Mouse (Mus musculus): ENCODE data around the gene Grasp. TPM values are rescaled to one million over a fixed set of nuclear protein-coding genes. Genes with fewer than 3 reads are reported as not detected.

Gene Grasp
- total RNA-seq, 2 experiments from 2014 or later, result 14.1 to 14.7 TPM

DNA sequence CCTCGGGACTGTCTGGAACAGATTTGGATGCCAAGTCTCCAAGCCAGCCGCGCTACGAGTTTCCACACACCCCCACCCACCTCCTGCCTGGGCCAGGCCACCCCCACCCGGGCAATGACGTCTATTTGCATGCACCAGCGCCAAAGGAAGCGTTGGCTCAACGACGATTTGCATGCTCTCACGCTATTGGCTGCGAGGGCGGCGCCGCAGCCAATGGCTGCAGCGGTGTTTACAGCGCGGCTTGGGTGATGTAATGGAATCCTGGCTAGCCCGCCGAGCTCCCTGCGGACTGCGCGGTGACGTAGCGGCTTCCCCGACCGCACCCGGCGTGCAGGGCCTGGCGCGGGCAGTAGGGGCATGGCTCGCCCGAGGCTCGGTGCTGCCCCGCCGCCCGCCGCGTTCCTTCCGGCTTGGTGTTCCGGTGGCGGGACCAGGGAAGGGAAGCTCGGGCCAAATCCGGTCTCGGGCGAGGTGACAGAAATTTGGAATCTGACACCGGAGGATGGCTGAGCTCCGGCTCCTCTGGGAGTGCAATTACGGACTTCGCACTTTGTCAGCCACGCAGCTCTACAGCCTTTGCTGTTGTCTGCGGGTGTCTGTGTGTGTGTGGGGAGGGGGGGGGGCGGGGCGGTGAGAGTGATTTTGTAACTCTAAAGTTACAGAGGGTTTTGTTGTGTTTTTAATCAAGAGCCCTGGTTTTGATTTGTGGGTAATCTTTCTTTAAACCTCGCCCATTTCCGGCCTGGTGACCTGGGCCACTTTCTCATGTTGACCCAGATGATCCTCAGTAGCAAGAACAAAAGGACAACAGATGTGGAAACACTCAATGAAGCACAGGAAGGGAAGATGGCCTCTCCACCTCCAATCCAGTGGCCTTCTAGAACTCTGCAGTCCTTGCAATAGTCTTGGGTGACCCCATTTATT, 22.5 kb downstream of the Grasp start:
- DNase-seq (ENCODE audit: low spot score in 2 of 2), result peak; percentile 87 to 92

DNA sequence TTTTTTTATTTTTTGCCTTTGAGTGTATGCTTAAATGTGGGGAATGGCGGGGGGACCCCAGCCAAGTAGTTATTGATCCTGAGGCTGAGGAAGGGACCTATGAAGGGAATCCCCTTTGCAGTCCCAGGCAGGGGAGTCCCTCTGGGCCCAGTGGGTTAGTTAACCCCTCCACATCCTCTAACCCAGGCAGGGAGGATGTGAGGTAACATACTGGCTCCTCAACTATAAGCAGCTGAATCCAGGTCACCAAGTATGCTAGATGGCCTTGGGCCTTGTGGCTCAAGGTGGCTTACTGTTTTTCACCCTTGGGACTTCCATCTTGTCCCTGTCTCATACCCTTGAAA, 23.1 kb downstream of the Grasp start:
- DNase-seq (ENCODE audit: low spot score in 2 of 2), result no peak

DNA sequence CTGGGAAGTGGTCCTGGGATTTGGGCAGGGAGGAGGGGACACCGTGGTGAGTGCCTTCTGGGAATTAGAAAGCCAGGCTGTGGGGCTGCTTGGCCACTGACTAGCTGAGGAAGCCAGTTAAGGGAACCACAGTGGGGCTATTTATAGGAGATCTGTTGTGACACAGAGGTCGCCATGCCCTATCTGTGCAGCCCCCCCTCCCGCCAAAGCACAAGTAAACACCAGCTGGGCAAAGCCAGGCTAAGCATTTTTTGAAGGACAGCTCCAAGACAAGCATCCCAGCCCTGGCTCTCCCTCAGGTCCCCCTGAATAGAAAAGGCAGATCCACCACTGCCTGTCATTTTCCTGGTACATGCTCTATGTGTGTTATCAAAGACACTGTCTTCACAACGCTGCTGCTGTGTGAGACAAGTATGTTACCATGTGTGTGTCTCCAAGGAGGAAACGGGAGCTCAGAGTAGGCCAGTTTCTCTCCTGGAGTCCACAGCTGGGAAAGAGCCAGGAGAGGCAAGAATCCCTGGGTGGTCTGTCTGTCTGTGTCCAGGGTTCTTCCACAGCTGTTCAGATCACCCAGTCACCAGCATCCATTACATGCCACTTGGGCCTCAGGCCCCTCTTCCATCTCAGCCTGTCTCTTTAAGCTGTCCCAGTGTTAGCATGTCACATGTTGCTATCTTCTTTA, 24.2 kb downstream of the Grasp start:
- DNase-seq (ENCODE audit: low spot score in 2 of 2), result no peak

DNA sequence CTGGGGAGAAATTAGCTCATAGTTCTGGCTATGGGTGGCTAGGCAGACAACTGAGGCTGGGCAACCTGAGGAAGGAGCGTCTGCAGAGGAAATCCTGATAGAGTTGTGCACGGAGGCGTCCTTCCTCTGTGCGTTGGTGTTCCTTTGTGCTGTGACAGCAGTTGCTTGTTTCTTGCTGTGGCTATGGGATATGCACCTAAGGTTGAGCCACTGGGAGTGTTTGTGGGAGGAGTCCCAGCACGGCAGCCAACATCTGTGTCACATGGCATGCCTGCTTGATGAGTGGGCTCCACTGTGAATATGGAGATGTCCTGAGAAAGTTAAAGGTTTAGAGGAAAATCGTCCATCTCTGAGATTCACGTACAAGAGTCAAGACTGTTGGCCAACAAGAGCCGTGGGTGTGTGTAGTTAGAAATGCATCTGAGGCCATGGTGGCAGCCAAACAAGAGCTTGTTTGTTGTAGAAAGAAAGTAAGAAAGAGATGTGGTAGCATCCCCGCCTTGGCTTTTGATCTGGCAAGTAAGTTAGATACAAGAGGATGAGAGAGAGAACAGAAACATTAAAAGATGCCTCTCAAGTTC, 26.3 kb downstream of the Grasp start:
- no peak for DNase-seq (ENCODE audit: low spot score in 2 of 2)

DNA sequence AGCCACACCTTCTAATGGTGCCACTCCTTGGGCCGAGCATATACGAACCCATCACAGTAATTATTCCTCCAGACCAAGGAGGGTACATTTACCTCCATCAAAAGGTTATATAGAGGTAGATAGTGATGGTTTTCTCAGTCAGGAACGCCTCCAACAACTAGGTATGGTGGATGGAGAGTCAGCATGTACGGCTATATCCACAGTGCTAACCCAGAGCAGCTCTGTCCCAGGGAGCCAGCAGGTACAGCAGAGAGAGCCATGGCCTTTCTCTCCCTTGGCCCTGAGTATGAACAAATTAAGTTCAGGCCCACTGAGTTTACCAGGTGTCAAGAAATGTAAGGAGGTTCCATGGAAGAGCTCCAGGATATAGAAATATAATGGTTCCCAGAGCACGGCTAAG, 27.9 kb downstream of the Grasp start:
- DNase-seq (ENCODE audit: low spot score in 2 of 2), result no peak

DNA sequence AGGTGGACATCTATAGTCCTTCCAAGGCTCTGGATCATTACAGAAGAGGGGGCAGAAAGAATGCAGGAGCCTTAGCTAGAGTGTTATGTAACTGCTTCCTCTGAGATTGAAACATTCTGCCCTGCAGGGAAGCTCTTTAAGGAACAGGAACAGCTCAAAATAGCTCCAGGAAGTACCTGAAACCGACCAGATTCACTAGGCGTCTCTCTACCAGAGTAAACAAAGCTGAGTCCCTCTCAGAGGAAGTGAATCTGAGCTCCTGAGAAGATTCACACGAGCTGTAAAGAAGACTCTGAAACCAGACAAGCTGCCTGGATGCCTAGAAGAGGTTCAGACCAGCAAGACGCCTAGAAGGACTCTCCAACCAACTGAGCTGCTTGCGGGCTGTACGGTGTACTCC, 28.6 kb downstream of the Grasp start:
- DNase-seq (ENCODE audit: low spot score in 2 of 2), result no peak

DNA sequence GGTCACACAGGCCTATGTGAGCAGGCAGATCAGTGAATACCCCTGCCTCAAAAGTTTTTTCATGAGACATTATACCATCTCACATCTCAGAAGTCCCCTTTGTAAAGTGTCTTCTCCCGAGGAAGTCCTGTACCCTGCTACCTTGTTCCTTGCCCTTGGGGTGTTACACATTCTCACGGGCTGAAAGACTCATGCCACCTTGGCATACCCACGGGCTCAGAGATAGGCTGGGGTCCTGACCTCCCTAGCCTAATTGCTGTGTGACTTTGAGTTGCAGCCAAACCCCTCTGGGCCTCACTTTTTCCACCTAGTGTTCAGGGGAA, 29.5 kb downstream of the Grasp start:
- no peak for DNase-seq (ENCODE audit: low spot score in 2 of 2)

DNA sequence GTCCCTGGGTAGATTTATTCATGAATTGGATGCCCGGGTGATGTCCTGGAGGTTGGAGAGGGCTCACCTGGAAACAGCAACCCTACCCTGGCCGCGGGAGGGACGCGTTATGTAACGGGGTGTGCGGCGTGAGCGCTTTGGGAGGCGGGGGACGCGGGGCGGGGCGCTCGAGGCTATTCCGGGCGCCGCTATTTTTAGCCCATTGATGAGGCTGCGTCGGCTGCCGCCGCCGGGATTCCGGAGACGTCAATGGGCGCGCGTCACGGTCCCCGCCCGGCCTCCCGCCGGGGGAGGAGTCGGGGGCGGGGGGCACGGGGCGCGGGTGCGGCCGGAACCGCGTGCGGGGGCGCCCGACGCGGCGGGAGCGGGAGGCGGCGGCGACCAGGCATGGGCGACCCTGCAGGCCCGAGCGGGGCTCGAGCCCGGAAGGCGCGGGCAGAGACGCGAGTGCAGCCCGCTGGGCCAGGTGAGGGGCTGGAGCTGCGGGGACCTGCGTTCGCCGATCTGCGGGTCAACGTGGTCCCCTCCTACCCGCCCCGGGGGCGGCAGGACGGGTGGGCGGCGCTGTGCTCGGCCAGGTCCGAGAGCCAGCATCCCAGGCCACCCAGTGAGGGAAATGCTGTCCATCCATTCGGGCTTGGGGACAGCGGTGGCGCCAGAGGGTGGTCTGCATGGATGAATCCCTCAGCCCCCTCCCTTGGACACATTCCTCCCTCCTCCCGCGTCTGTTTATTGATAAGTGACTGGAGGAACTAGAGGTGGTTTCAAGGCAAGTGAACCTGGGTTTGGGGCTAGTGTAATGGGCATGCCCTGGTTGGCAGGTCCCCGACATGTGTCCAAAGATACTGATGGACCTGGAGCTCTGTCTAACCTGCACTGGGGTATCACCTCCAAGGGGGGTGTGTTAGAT, 30.2 kb downstream of the Grasp start, which contains the start of gene Nr4a1:
Gene Nr4a1, plus strand, starts transcription at position 384 of the 910 bp plus-strand sequence.
- peak; percentile 62 to 74 for DNase-seq (ENCODE audit: low spot score in 2 of 2)

DNA sequence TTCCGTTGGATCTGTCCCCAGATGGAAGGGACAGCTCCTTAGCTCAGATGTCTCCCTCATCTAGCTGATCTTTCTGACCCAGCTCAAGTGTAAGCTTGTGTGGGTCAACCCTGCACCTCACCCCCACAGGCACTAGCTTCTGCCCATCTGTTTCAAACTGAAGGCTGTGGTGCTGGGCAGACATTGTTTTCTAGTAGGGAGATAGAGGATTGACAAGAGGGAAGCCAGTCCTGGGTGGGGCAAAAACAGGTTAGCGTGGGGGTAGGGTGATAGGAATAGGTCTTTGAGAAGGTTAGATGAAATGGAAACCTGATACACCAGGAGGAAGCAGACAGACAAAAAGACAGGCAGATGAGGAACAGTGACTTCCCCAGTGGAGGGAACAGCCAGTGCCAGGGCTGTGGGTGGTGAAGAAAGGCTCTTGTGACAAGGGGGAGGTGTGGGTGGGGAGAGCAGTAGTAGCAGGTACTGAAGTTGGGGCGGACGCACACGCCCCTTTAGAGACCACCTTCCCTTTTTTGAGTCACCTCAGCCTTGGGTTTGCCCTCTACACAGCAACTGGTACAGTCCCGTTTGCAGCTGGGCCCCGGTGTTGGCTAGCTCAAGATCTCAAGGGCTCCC, 32.0 kb downstream of the Grasp start:
- no peak for DNase-seq (ENCODE audit: low spot score in 2 of 2)

DNA sequence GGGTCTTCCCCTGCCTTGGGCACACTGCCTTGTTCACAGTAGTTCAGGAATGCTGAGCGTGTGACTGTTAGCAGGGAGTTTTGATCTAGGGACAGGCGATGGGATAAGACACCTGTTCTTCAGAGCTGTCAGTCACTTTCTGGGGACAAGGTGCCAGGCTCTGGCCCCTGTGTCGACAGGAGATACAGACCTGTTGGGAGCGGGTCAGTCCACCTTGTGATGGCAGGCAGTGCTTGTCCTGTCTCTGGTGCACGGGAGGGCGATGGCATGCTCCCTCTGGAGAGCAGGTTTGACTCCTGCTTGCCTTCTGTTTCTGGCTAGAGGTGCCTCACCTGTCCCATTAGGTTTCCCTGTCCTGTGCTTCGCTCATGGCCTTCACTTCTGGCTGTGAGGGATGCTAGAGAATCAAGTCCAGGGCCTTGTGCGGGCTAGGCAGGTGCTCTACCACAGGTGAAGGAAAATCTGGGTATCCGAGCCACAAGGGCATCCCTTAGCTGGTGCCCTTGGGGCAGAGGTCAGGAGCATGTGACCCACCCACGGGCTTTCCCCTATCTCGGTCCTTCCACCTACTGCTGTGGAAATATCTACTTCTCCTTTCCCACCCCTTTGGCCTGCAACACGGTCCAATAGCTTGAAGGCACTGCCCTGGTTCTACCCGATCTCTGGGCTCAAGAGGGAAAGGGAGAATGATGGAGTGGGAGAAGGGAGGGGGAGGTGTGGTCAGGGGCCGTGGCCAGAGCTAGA, 32.6 kb downstream of the Grasp start:
- no peak for DNase-seq (ENCODE audit: low spot score in 2 of 2)

DNA sequence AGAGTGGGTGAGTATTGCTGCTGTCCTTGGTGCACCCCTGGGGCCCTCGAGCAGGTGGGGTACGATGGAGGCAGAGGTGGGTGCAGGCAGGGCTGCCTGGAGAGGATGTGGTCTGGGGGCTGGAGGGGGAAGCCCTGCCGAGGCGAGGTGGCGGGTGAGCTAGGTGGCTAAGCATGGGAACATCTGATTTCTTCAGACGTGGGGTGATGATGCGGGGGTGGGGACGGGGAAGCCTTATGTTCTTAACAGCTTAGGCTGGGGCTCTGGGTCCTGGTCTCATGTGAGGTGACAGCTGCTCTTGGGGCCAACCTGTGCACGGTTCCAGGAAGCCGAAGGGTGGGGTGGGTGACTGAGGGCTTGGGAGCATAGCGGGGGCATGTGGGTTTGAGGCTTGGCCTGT, 34.4 kb downstream of the Grasp start:
- DNase-seq (ENCODE audit: low spot score in 2 of 2), result no peak

DNA sequence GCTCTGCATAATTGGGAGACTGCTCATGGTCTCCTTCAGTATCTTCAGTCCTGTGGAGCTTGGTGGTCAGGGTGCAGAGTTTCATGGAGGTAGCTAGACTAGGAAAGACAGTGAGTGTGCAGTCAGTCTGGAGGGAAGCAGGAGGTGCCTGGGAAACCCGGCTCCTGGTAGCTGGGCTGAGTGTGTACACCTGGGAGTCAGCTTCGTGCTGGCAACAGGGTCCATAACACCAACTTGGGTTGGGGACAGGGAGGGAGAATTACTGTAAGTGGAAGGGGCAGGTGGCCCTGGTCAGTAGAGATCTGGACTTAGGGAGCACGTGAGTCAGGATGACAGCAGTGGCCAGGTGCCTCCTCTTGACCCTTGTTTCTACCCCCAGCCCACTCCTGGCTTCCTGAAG, 35.9 kb downstream of the Grasp start:
- no peak for DNase-seq (ENCODE audit: low spot score in 2 of 2)

DNA sequence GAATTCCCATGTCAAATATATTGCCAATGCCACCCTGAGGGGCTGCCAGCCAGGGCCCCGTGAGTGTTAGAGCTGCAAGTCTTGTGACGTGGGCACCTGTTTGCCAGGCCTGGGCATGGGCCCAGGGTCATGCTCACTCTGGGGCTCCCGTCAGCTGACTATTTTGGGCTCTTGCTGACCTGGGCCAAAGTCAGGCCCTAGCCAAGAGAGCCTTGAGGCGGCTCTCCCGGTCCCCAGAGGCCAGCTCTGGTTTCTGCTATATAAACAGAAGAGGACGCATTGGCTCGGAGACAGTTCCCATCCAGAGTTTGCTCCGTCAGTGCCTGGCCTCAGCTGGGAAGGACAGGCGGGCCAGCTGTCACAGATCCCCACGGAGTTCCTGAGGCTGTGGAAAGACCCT, 36.4 kb downstream of the Grasp start:
- peak in 1 of 2 experiments; percentile 77 for DNase-seq (ENCODE audit: low spot score in 2 of 2)

DNA sequence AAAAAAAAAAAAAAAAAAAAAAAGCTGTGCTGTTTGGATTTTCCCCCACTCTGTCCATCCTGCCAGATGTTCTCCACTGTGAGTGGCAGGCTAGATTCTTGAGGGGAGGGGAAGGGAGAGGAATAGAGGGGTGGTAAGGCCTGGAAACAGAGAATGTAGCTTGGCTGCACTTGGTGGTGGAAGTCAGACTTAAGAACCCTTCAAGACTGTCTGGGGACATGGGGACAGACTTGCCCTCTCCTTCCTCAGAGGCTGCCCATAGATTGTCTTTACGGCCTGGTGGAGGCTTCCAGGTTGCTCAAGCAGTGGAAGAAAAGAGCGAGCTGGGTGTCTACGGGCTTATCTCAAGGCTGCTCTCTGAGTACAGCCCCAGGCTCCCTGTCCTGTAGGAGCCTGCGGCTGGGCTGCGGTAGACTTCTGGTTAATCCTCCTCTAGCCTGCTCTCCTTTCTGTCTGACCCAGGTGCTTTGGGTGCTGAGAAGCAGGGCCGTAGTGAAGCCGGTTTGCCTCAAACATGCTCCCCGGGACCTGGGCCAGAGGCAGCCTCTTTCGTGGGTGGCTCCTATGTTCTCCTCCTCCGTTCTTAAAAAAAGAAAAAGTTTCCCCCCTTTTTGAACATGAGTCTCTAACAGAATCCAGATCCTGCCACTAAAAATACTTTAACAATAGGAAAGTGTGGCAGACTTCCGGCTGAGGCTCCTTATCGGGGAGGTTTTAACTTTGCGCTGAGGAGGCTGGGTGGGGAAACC, 37.1 kb downstream of the Grasp start:
- DNase-seq (ENCODE audit: low spot score in 2 of 2), result no peak

DNA sequence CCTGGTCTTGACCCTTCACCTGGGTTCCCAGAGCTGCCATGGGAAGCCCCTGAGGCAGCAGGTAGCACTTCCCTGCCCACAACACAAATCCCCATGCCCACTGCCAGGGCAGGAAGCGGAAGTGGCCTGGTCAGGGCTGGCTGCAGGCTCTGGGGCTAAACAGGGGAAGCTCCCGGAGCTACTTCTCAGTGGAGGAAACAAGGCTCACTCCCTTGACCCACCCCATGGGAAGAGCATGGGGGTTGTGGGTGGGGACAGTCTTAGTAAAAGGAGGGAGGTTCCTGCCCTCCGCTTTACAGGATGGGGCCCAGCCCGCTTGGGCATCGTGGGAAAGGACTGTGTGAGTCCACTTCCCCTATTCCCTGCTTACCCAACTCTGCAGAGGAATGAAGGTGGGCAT, 38.5 kb downstream of the Grasp start:
- DNase-seq (ENCODE audit: low spot score in 2 of 2), result no peak

DNA sequence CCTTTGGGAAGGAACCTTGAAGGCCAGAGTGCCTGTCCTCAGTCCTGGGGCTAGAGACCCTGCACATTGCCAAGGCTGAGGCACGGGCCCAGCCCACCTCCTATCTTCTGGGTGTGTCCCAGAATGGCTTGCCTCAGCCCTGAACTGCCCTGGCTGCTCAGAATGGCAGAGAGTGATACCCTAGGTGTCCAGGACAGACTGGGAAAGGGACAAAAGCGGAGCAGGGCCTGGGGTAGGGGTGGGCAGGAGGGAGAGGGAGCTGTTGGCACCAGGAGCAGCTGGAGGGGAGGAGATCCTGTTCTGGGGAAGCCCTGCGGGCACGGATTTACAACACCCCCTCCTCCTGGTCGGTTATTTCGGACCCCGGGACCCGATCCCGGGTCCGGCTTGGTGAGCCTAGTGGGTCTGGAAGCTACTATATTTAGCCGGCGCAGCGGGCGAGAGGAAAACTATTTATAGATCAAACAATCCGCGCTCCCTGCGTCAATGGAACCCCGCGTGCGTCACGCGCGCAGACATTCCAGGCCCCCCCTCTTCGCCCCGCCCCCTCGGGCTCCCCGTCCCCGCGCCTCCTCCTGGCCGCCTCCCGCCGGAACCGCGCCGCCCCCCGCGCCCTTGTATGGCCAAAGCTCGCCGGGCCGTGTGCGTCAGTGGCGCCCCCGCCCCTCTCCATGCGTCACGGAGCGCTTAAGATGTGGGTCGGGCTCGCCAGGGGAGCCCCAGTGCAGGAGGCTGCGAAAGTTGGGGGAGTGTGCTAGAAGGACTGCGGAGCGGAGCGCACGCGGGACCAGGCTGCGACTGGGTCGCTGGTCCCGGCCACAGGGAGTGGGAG, 42.4 kb downstream of the Grasp start:
- peak; percentile 91 to 94 for DNase-seq (ENCODE audit: low spot score in 2 of 2)

DNA sequence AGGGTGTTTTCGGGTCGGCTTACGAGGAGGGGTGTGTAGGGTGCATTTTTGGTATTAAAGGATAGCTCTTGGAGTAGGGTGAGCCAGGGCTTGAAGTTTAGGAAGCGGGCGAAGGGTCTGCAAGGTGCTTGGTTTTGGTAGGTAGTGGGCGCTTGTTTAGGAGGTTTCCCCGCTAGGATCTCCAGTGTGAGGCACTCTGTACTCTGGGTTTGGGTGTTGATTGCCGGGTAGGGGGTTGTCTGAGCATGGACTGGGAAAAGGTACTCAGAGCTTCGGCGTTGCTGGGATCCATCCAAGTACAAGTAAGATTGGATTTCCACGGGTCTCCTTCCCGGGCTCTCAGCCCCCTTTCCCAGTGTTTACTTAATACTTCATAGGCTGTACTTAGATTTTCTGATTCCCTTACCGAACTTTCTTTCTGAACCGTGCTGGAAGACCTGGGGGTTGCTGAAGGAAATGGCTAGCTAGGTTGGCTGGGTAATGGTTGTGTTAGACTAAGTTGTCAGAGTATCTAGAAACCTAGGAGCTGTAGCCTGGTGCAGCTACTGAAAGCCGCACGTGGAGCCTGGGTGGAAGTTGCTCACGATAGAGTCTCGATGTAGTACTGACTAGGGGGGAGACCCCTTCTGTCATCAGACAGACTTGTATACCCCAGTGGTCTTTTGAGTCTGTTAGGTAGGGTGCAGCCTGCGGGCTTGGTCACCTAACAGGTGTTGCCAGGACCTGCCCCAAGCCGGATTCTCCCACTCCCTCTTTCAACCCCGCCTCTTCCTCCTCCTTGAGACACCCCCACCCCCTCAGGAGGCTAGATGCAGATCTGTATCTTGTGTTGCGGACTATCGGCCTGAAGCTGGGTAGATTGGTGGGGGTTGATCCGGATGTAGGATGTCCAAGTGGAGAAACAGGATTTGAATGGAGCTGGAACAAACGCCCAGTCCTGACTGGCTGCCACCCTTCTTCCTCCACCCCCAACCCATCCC, 43.4 kb downstream of the Grasp start:
- no peak for DNase-seq (ENCODE audit: low spot score in 2 of 2)
